Mouse (Mus musculus): ENCODE results near the gene Ppp1r14c. TPM values are rescaled to one million over a fixed set of nuclear protein-coding genes. Genes with fewer than 3 reads are reported as not detected.

Gene Ppp1r14c
- total and polyA plus RNA-seq, 2 experiments, result not detected

DNA sequence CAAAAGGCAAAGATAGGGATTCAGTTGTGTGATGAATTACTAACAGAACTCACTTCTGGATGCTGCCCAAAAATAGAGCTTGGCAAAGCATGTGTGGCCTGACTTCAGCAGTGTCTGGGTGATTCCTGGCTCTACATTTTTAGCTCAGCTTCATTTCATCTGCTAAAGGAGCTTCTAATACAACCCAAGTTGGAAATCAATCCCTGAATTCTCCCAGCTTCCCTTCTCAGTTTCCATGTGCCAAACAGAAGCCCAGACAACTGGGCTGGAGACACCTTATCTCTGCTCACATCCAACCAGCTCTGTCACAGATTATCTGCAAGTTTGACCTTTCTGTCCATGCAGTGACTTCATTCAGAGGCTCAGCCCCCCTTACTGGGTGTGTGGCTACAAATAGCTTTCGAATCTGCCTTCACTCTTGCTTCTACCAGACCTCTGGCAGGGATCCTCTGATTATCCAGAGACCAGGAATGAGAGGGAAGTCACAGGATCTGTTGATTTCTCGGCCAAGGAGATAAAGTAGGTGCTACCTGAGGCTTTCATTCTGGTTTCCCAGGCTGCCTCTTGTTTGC lies 28.4 kb upstream of the Ppp1r14c start:
- TF ChIP-seq CTCF (IDR thresholded peaks at IDR 0.05; ENCODE audit: low read depth, low read length) (no peak), POLR2A (IDR thresholded peaks at IDR 0.05; ENCODE audit: extremely low read depth, insufficient read depth, low read length) (no peak)
- 42% methylated on average over 2 of the region's 2 CpGs for WGBS
- Histone ChIP-seq H3K4me3 (ENCODE audit: insufficient read depth, low read depth, low read length) (no peak overlapping the region), H3K4me1 (ENCODE audit: control insufficient read depth, insufficient read depth, low read length) (no peaks in the 10 kb centered on the region), H3K27ac (replicated peaks; ENCODE audit: insufficient read depth, low read depth, low read length) (no peak overlapping the region), H3K36me3 (ENCODE audit: control insufficient read depth, insufficient read depth, low read length) (no peaks in the 10 kb centered on the region), H3K79me2 (ENCODE audit: control insufficient read depth, insufficient read depth, low read length) (no peaks in the 10 kb centered on the region), H3K9ac (ENCODE audit: low read depth, low read length) (no peak overlapping the region), H3K27me3 (ENCODE audit: control insufficient read depth, insufficient read depth, low read length) (no peaks in the 10 kb centered on the region)
- DNase-seq (ENCODE audit: extremely low read depth, low read depth, low spot score), result no peak

DNA sequence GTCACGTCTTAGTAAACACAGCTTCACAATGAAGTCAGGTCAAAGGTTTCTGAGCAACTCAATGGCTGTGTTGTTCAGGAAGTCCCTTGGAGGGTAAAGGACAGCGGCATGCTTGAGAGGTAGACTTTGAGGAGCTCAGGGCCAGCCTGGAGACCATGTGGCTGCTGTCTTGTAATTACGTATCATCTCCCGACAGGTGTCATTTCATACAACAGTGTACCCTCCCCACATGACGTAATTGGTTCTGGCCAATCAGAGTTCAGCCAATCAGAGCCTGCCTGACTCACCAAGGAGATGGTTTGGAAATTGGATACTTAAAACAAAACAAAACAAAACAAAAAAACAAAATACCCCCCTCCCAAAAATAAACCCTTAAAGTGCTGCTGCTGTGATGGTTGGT lies 20.2 kb upstream of the Ppp1r14c start:
- WGBS, result 65% methylated on average over 5 of the region's 5 CpGs
- Histone ChIP-seq H3K4me1 (ENCODE audit: control insufficient read depth, insufficient read depth, low read length) (no peaks in the 10 kb centered on the region), H3K4me3 (ENCODE audit: insufficient read depth, low read depth, low read length) (no peak overlapping the region), H3K27ac (replicated peaks; ENCODE audit: insufficient read depth, low read depth, low read length) (no peak overlapping the region), H3K27me3 (ENCODE audit: control insufficient read depth, insufficient read depth, low read length) (no peaks in the 10 kb centered on the region), H3K79me2 (ENCODE audit: control insufficient read depth, insufficient read depth, low read length) (no peaks in the 10 kb centered on the region), H3K36me3 (ENCODE audit: control insufficient read depth, insufficient read depth, low read length) (no peaks in the 10 kb centered on the region), H3K9ac (ENCODE audit: low read depth, low read length) (no peak overlapping the region)
- no peak for TF ChIP-seq CTCF (IDR thresholded peaks at IDR 0.05; ENCODE audit: low read depth, low read length)
- no peak for TF ChIP-seq POLR2A (IDR thresholded peaks at IDR 0.05; ENCODE audit: extremely low read depth, insufficient read depth, low read length)
- DNase-seq (ENCODE audit: extremely low read depth, low read depth, low spot score), result no peak

DNA sequence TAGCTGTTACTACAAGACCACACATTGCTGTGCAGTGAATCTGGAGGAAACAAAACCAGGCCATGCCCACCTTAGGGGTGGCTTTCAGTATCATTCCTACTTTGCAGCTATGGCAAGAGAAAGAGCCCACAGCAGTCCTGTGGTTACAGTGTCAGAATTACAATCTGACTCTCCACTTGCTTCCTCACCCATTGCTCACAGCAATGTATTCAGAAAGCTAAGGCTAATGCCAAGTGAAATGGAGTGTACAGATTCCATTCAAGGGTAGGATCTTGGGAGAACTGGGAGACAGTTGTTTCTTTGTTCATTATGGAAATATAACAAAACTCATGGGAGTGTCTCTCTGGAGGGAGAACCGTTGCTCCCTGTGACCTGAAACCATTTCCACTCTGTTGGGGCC lies 6.3 kb upstream of the Ppp1r14c start:
- no peak overlapping the region for H3K4me3 ChIP-seq (ENCODE audit: insufficient read depth, low read depth, low read length)
- H3K36me3 ChIP-seq (ENCODE audit: control insufficient read depth, insufficient read depth, low read length), result no peaks in the 10 kb centered on the region
- H3K79me2 ChIP-seq (ENCODE audit: control insufficient read depth, insufficient read depth, low read length), result no peaks in the 10 kb centered on the region
- TF ChIP-seq POLR2A (IDR thresholded peaks at IDR 0.05; ENCODE audit: extremely low read depth, insufficient read depth, low read length) (no peak), CTCF (IDR thresholded peaks at IDR 0.05; ENCODE audit: low read depth, low read length) (no peak)
- no peak for DNase-seq (ENCODE audit: extremely low read depth, low read depth, low spot score)
- no peaks in the 10 kb centered on the region for H3K27me3 ChIP-seq (ENCODE audit: control insufficient read depth, insufficient read depth, low read length)
- no peaks in the 10 kb centered on the region for H3K4me1 ChIP-seq (ENCODE audit: control insufficient read depth, insufficient read depth, low read length)
- WGBS, result 92% methylated on average over 1 of the region's 1 CpGs
- H3K9ac ChIP-seq (ENCODE audit: low read depth, low read length), result no peak overlapping the region
- no peak overlapping the region for H3K27ac ChIP-seq (replicated peaks; ENCODE audit: insufficient read depth, low read depth, low read length)

DNA sequence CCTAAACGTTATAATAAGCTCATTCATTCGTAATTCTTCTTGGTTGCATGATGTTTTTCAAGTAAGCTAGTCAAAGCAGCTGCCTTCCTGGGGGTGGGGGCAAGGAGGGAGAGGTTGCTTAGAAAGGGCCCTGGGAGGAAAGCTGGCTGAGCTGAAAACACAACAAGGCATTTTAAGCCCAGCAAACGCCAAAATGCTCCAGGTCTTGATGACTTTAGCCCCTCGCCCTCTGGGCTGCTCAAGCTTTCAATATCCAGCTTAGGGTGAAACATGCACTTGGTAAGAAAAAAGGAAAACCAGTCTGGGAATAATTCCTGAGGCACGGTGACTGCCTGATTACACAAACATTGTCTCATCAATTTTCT lies 204 bp upstream of the Ppp1r14c start:
- Histone ChIP-seq H3K9ac (ENCODE audit: low read depth, low read length) (no peak overlapping the region), H3K36me3 (ENCODE audit: control insufficient read depth, insufficient read depth, low read length) (no peaks in the 10 kb centered on the region), H3K27me3 (ENCODE audit: control insufficient read depth, insufficient read depth, low read length) (peaks cover 9% of the 10 kb centered on the region), H3K4me3 (ENCODE audit: insufficient read depth, low read depth, low read length) (no peak overlapping the region), H3K27ac (replicated peaks; ENCODE audit: insufficient read depth, low read depth, low read length) (no peak overlapping the region), H3K4me1 (ENCODE audit: control insufficient read depth, insufficient read depth, low read length) (no peaks in the 10 kb centered on the region), H3K79me2 (ENCODE audit: control insufficient read depth, insufficient read depth, low read length) (no peaks in the 10 kb centered on the region)
- DNase-seq (ENCODE audit: extremely low read depth, low read depth, low spot score), result no peak
- TF ChIP-seq CTCF (IDR thresholded peaks at IDR 0.05; ENCODE audit: low read depth, low read length) (no peak), POLR2A (IDR thresholded peaks at IDR 0.05; ENCODE audit: extremely low read depth, insufficient read depth, low read length) (no peak)
- 45% methylated on average over 5 of the region's 5 CpGs for WGBS

DNA sequence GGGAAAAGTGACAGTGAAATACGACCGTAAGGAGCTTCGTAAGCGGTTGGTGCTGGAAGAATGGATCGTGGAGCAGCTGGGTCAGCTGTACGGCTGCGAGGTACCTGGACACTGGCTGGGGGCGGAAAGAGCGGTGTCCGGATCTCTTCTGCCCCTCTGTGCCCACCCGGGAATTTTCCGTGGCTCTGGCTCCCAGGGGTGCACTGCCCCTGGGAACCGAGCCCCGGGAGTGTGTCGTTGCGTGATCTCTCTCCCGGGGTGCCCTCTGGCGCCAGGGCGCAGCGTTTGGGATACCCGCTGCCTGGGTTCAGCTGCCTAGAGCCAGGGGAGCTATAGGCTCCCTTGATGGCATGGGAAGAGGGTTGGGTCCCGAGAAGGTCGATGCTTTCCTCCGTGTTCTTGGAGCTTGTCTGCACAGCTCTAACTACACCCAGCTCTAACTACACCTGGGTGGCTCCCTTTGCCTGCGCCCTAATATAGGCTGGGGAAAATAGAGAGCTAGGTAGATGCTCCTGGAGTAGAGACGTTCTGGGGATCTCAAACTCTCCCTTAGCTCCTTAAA lies 1.1 kb downstream of the Ppp1r14c start:
- Histone ChIP-seq H3K36me3 (ENCODE audit: control insufficient read depth, insufficient read depth, low read length) (no peaks in the 10 kb centered on the region), H3K27ac (replicated peaks; ENCODE audit: insufficient read depth, low read depth, low read length) (no peak overlapping the region), H3K79me2 (ENCODE audit: control insufficient read depth, insufficient read depth, low read length) (no peaks in the 10 kb centered on the region), H3K4me3 (ENCODE audit: insufficient read depth, low read depth, low read length) (peak overlapping the region; percentile 26; the same call in 1 of the 2 replicates), H3K4me1 (ENCODE audit: control insufficient read depth, insufficient read depth, low read length) (no peaks in the 10 kb centered on the region), H3K9ac (ENCODE audit: low read depth, low read length) (no peak overlapping the region), H3K27me3 (ENCODE audit: control insufficient read depth, insufficient read depth, low read length) (peaks cover 9% of the 10 kb centered on the region)
- DNase-seq (ENCODE audit: extremely low read depth, low read depth, low spot score), result no peak
- WGBS, result under 1% methylated on average over 26 of the region's 26 CpGs
- TF ChIP-seq CTCF (IDR thresholded peaks at IDR 0.05; ENCODE audit: low read depth, low read length), result no peak

DNA sequence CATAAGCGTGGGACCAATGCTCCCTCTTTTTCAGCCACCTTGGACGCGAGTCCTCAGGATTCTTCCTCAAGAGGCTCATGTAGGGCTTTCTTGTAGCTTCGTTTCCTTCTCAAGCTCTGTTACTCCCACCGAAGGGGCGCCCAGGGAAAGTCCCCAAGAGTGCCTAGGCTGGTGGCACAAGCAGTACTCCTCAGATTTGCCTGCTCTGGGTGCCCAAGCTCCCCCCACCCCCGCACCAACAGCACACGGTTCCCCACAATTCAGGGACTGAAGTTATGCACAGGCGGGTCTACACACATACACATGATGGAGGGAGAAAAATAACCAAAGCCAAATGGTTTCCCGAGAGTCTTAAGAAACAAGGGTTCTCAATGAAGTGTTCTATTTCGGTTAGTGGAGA lies 1.6 kb downstream of the Ppp1r14c start:
- Histone ChIP-seq H3K4me1 (ENCODE audit: control insufficient read depth, insufficient read depth, low read length) (no peaks in the 10 kb centered on the region), H3K27me3 (ENCODE audit: control insufficient read depth, insufficient read depth, low read length) (peaks cover 9% of the 10 kb centered on the region), H3K36me3 (ENCODE audit: control insufficient read depth, insufficient read depth, low read length) (no peaks in the 10 kb centered on the region), H3K27ac (replicated peaks; ENCODE audit: insufficient read depth, low read depth, low read length) (no peak overlapping the region), H3K79me2 (ENCODE audit: control insufficient read depth, insufficient read depth, low read length) (no peaks in the 10 kb centered on the region), H3K9ac (ENCODE audit: low read depth, low read length) (no peak overlapping the region), H3K4me3 (ENCODE audit: insufficient read depth, low read depth, low read length) (no peak overlapping the region)
- TF ChIP-seq CTCF (IDR thresholded peaks at IDR 0.05; ENCODE audit: low read depth, low read length) (no peak), POLR2A (IDR thresholded peaks at IDR 0.05; ENCODE audit: extremely low read depth, insufficient read depth, low read length) (no peak)
- 31% methylated on average over 11 of the region's 11 CpGs for WGBS
- no peak for DNase-seq (ENCODE audit: extremely low read depth, low read depth, low spot score)

Data from liver, adult 2 months (tissue).